Mouse (Mus musculus): ENCODE data around the gene Fbxo45.
A peak's percentile ranks its signal among the peaks of the same experiment; 100 is the strongest.
"Not testable (repeated sequence)": the region's sequence is repeated elsewhere in the genome, so short reads cannot be mapped to it uniquely, and the experiment has no call there.

The Fbxo45 gene

DNA sequence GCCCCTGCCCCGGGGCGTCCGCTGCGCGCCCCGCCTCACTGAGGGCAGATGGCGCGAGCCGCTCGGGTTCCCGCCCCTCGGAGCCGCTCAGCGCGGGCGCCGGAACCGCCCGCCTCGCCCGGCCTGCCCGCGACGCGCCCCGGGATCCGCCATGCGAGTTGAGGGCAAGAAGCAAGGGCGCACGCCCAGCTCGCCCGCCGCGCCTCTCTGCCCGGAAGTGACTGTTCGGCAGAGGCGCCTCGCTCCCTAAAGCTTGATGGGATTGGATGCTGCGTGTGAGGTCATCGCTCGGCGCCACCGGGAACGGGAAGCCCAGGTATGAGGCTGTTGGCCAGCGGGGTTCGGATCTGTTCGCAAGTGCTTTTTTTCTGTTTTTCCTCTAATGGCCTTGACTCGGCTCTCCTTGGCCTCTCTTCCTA is at the start of gene Fbxo45, which contains the start of gene Wdr53:
Fbxo45 (minus strand) TSS at position 207 of the 419 bp plus-strand sequence.
Wdr53 (plus strand) TSS at position 276 of the 419 bp plus-strand sequence.
- peak; percentile 98 to 99 for DNase-seq

- DNase-seq, result no peak
Observed at GRCm38 (mm10) chr16:32291821-32292220, 44.9 kb upstream of the Fbxo45 start.

DNA sequence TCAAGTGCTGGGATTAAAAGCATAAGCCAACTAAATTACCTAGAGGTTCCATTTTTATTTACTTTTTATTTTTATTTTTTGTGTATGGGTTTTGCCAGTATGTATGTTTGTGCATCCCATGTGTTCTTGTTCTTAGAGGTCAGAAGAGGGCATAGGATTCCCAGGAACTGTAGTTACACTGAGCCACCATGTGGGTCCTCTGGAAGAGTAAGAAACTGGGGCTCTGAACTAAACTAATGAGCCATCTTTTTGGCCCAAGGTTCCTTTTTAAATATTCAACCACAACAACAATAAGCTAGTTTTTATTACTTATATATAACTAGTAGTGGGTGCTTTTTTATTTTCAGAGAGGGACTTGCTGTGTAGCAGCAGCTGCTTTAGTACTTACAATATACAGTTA is 35.6 kb upstream of the Fbxo45 start:
- DNase-seq, result no peak

- DNase-seq, result no peak
Observed at GRCm38 (mm10) chr16:32280211-32280610, 33.3 kb upstream of the Fbxo45 start.

DNA sequence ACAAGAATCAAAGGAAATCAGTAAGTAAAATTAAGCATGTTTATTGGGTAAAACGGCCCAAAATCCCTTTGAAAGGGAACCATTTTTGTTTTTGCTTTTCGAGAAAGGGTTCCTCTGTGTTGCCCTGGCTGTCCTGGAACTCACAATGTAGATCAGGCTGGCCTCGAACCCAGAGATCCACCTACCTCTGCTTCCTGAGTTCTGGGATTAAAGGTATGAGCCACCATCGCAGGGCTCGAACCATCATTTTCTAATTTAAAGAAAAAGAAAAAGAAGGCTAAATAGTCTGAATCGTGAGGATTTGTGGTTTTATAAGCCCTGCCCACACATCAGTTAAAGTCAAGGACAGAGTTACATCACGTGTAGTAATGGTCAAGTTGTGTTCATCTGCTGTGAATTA is 31.4 kb upstream of the Fbxo45 start:
- no peak for DNase-seq

GRCm38 (mm10) chr16:32277308-32278256 is 30.6 kb upstream of the Fbxo45 start, which contains the start of gene Rnf168:
Gene Rnf168 (plus strand): TSS chr16:32277459.
- peak; percentile 94 to 95 for DNase-seq

- no peak for DNase-seq
Observed at GRCm38 (mm10) chr16:32275830-32276229, 28.9 kb upstream of the Fbxo45 start.

GRCm38 (mm10) chr16:32275041-32275440 is 28.1 kb upstream of the Fbxo45 start:
- DNase-seq, result no peak

DNA sequence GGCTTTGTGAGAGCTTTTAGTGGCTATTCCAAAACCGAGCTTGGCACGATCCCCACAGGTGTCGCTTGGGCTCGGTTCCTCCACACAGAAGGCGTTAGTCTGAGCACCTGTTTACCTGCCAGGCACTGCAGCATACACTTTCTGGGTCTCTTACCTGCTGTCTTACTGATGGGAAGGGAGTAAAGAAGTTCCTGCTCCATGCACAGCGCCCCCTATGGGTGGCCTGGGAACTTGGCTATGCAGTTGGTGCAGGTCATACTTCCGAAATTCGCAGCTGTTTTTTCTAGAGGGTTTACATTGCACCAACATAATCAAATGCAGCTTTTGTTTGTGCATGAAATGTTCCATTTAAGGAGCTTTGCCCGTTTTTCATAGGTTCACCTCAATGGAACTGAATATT is 26.4 kb upstream of the Fbxo45 start:
- DNase-seq, result peak in 1 of 2 experiments; percentile 47

- no peak for DNase-seq
Observed at GRCm38 (mm10) chr16:32271291-32271690, 24.3 kb upstream of the Fbxo45 start, which contains the start of gene Smco1. Gene Smco1 (plus strand): TSS chr16:32271468.

GRCm38 (mm10) chr16:32264225-32264624 is 17.3 kb upstream of the Fbxo45 start:
- DNase-seq, result peak; percentile 13 to 63

DNA sequence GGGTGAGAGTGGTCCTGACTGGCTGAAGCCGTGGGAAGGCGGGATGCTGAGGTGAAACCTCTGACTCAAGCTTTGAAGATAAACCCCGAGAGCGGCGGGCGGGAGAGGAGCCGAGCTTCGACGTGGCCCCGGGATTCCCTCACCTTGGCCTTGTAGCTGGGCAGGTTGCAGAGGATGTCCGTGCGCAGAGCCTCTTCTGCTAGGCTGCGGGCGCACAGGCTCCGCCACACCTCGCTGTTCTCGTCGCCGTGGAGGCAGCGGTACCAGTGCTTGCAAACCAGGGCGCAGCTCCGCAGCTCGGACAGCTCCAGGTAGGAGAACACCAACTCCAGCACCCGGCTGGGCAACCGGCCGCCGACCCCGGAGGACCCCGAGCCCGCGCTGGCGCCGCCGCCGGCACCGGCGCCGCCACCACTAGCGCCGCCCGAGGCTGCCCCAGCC is 587 bp downstream of the Fbxo45 start:
- peak; percentile 21 to 60 for DNase-seq

- no peak for DNase-seq
Observed at GRCm38 (mm10) chr16:32243901-32244300, 3.1 kb downstream of the Fbxo45 start.

DNA sequence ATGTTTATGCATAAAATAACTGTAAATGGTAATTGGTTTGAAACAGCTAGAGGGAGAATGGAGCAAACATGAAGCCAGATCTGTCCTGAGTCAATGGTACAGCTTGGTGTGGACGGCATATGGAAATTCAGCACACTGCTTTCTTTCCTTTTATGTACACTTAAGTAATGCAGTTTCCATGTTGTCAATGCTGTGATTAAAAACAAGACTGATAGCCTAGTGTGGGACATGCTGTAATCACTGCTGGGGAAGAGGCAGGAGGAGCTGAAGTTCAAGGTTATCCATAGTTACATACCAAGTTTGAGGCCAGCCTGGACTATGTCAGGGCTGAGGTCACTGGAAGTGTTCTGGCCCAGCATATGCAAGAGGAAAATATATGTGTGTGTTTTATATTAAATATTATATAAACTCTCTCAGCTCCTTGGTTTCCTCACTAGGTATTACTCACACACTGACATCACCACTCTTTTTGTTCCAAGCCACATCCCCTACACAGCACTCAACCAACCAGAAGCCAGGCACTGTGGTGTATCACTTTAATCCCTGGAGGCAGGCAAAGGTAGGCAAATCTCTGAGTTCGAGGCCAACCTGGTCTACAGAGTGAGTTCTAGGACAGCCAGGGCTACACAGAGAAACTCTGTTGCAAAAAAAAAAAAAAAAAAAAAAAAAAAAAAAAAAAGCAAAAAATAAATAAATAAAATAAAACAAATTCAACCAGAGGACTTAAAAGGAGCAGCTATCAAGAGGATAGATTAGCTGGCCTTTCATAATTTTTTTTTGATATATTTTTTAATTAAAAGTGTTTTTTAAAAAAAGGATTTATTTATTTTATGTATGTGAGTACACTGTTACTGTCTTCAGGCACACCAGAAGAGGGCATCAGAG is 7.3 kb downstream of the Fbxo45 start:
- DNase-seq, result no peak

GRCm38 (mm10) chr16:32237930-32238680 is 8.9 kb downstream of the Fbxo45 start:
- no peak for DNase-seq

GRCm38 (mm10) chr16:32232050-32232449 is 14.9 kb downstream of the Fbxo45 start:
- not testable (repeated sequence) for DNase-seq

DNA sequence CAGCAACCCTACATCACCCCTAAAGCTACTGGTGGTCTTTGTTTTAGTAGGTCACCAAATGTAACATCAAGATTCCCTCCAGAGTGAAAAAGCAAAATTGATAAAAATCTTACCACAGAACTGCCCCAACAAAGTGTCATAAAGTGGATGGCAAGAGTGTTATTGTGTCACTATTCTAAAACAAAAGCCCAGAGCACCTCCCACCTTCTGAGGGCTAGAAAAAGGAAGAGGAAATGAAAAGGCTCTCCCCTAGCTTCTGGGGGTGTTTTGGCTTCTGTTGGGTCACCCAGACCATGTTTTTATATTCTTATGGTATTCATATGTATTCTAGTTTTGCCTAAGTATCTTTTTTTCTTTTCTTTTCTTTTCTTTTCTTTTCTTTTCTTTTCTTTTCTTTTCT is 24.6 kb downstream of the Fbxo45 start:
- no peak for DNase-seq

DNA sequence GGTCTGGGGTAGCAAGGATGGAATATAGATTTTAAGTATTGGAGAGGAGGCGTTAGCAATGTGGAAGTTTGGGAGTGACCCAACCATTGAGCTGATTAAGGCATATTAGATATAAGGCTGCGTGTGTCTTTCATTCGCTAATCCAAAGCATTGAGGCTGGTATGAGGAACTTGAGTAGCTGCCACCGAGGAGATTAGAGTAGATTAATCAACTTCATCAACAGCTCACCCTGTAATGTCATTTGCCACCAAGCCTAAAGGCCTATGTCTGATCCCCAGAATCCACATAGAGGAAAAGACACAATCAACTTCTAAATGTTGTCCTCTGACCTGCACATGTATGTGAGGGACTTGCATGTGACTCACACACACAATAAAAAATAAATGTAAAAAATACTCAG is 25.2 kb downstream of the Fbxo45 start:
- no peak for DNase-seq

GRCm38 (mm10) chr16:32214804-32215576 is 32.0 kb downstream of the Fbxo45 start:
- no peak for DNase-seq

GRCm38 (mm10) chr16:32214156-32214555 is 32.8 kb downstream of the Fbxo45 start:
- no peak for DNase-seq

DNA sequence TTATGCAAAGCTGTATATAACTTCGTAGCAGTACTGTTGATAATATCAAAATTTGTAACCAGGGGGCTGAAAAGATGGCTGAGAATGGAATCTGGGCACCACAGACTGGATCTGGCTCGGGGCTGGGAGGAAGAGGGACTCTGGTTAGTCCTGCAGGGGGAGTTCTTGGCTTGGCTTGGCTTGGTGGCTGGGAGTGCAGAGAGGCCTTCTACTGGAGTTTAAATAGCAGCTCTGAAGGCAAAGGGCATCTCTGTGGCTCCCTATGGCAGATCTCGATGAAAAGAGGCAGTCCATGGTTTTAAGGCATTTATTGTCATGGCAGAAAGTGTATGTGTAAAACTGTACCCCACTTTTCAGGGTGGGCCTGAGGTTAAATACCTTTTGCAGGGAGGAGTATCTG is 42.1 kb downstream of the Fbxo45 start:
- DNase-seq, result peak in 1 of 2 experiments; percentile 8

Measured in kidney, postnatal 36 days (tissue).